ENCODE assay signal across 13 mouse cellular contexts in genomic region chr19:22017425-22017824, GRCm38 (mm10).
"Had no signal": no experiment of that assay in that cellular context is flagged by ENCODE, and none has a peak within 500 bp of the region (broad histone marks: within the 10 kb centered on the region; RNA-seq: fewer than 3 reads in every experiment).

No protein-coding gene starts in this region.

- H3K4me2 ChIP-seq: limb, embryonic 13.5 days; midbrain, embryonic 12.5 days had no signal

- H3K4me3 ChIP-seq: limb, embryonic 13.5 days; midbrain, embryonic 12.5 days had no signal

- DNase-seq: kidney, adult 8-10 months; kidney, postnatal 36 days; layer of hippocampus, adult 9-11 months; layer of hippocampus, postnatal 36 days; lung, adult 18-20 months; lung, postnatal 10 days; lung, postnatal 4 days; right cerebral cortex, adult 18-20 months; right cerebral cortex, postnatal 25 days; thymus, postnatal 36 days had no signal

- H3K4me1 ChIP-seq: limb, embryonic 13.5 days; midbrain, embryonic 12.5 days had no signal

- H3K9ac ChIP-seq: limb, embryonic 13.5 days; liver, embryonic 14.5 days; midbrain, embryonic 12.5 days had no signal

- H3K27me3 ChIP-seq: limb, embryonic 13.5 days; midbrain, embryonic 12.5 days had no signal

- H3K27ac ChIP-seq: limb, embryonic 13.5 days; liver, embryonic 14.5 days; midbrain, embryonic 12.5 days had no signal

- H3K36me3 ChIP-seq: limb, embryonic 13.5 days; midbrain, embryonic 12.5 days had no signal

- H3K9me3 ChIP-seq: limb, embryonic 13.5 days; midbrain, embryonic 12.5 days had no signal
